Mouse (Mus musculus): Measurements from ENCODE around the gene Tnpo3. TPM values are rescaled to one million over a fixed set of nuclear protein-coding genes. Genes with fewer than 3 reads are reported as not detected.

Gene Tnpo3
- total and polyA plus RNA-seq, 3 experiments: 60.5 to 140 (median 76.0) TPM

DNA sequence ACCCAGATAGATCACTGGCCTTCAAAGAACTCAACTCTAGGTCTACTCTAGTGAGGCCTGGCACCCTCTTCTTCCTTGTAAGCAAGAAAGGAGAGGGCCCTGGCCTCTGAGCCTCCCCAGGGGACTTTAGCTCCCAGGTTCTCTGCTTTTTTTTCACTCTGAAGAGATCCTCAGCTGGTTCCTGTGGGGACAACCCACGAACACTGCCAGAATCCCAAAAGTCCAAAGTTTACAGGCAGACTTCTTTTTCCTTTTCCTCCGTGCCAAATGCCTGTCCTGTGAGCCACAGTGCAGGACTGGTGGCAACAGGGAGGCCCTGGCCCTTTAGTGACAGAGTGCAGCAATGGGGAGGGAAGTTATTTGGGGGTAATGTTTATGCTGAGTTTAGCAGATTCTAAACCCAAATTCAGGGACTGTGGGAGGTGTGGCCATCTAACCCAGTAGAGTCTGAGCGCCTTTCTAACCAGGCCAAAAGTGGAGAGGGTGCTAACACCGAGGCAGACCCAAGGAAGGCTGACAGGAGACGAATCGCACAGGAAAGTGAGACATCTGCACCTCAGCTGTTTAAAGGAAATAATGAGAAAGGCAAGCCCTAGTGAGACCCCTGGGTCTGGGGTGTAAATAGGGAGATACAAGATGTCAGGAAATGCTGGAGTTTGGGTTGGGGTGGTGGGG, 86.9 kb downstream of the Tnpo3 start:
- Histone ChIP-seq H3K27ac (ENCODE audit: insufficient read depth, low read depth) (peak overlapping the region; percentile 82; the same call in 1 of the 2 replicates), H3K79me2 (replicated peaks; ENCODE audit: control insufficient read depth, extremely low read depth, insufficient read depth, poor library complexity, severe bottlenecking) (0 out of 2 replicates have a peak, but pooled peaks cover 3% of the 10 kb centered on the region), H3K9me3 (replicated peaks; ENCODE audit: low read length) (peaks cover 9% of the 10 kb centered on the region), H3K9ac (ENCODE audit: insufficient read depth, low read depth) (peak overlapping the region; percentile 12; the same call in 1 of the 2 replicates), H3K4me3 (replicated peaks in 1 of 3; ENCODE audit: low read depth in 2 of 3, low read length in 2 of 3, poor library complexity in 1 of 3) (no peak overlapping the region), H3K27me3 (replicated peaks) (no peaks in the 10 kb centered on the region), H3K4me1 (ENCODE audit: control insufficient read depth in 1 of 2, insufficient read depth in 2 of 2) (peaks cover 13 to 35% of the 10 kb centered on the region in 2 experiments), H3K4me2 (ENCODE audit: insufficient read depth, low read depth, poor library complexity, severe bottlenecking) (no peak overlapping the region), H3K36me3 (replicated peaks in 1 of 2; ENCODE audit: control insufficient read depth in 1 of 2, insufficient read depth in 1 of 2, low read length in 1 of 2) (no peaks in the 10 kb centered on the region)
- dilution Hi-C loops (cut with MboI; ENCODE audit: extremely low pct_ligation_motif_present, extremely low pct_unique_long_range_greater_than_20kb, low sequenced_read_pairs) (no loop called here), in situ Hi-C loops (cut with MboI; ENCODE audit: low pct_ligation_motif_present, low pct_unique_long_range_greater_than_20kb, low sequenced_read_pairs) (no loop called here)
- TF ChIP-seq ELF1 (IDR thresholded peaks at IDR 0.05; ENCODE audit: low read depth, low read length) (no peak), TCF12 (IDR thresholded peaks at IDR 0.05; ENCODE audit: low read depth, low read length) (no peak), MAZ (IDR thresholded peaks at IDR 0.05; ENCODE audit: low read depth, low read length) (no peak), HCFC1 (IDR thresholded peaks at IDR 0.05; ENCODE audit: low read depth, low read length) (no peak), USF1 (IDR thresholded peaks at IDR 0.05; ENCODE audit: low read depth, low read length) (no peak), NRF1 (IDR thresholded peaks at IDR 0.05; ENCODE audit: low read depth, low read length) (no peak), MAX (IDR thresholded peaks at IDR 0.05; ENCODE audit: low read length) (no peak), KAT2A (IDR thresholded peaks at IDR 0.05; ENCODE audit: insufficient replicate concordance, low read length) (no peak), POLR2A (IDR thresholded peaks at IDR 0.05; ENCODE audit: low read depth, low read length) (no peak), ZNF384 (IDR thresholded peaks at IDR 0.05; ENCODE audit: low read depth, low read length) (no peak), BHLHE40 (IDR thresholded peaks at IDR 0.05; ENCODE audit: low read depth, low read length) (no peak), MEF2A (IDR thresholded peaks at IDR 0.05; ENCODE audit: borderline replicate concordance, low read depth, low read length) (no peak), E2F4 (IDR thresholded peaks at IDR 0.05; ENCODE audit: insufficient replicate concordance, low read depth, low read length) (no peak), GABPA (IDR thresholded peaks at IDR 0.05; ENCODE audit: insufficient replicate concordance, low read depth, low read length) (no peak), CHD1 (IDR thresholded peaks at IDR 0.05; ENCODE audit: low read depth, low read length) (no peak), ZC3H11A (IDR thresholded peaks at IDR 0.05; ENCODE audit: low read depth, low read length) (no peak)
- no peak for DNase-seq (ENCODE audit: extremely low read depth)

DNA sequence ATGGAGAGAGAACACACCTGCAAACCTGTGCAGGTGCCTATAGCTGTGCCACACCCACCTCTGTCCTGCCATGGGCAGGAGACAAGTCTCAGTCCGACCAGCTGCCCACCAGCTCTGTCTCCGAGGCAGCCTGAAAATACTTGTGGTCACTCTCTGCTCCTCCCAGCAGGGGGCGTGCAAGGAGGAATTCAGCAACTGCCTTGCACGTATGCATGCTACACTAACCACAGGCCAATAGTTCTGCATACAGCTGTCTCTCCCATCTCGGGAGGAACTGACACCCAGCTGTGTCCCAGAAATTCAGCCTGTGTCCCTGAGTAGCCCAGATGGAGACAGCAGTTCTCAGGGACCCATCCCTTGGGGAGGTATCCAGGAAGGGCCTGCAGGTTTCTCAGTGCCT, 92.5 kb downstream of the Tnpo3 start:
- Histone ChIP-seq H3K9me3 (replicated peaks; ENCODE audit: low read length) (peaks cover 9% of the 10 kb centered on the region), H3K27ac (ENCODE audit: insufficient read depth, low read depth) (no peak overlapping the region), H3K4me2 (ENCODE audit: insufficient read depth, low read depth, poor library complexity, severe bottlenecking) (no peak overlapping the region), H3K79me2 (replicated peaks; ENCODE audit: control insufficient read depth, extremely low read depth, insufficient read depth, poor library complexity, severe bottlenecking) (no peaks in the 10 kb centered on the region), H3K27me3 (replicated peaks) (no peaks in the 10 kb centered on the region), H3K9ac (ENCODE audit: insufficient read depth, low read depth) (no peak overlapping the region), H3K4me1 (ENCODE audit: control insufficient read depth in 1 of 2, insufficient read depth in 2 of 2) (peaks cover 5 to 13% of the 10 kb centered on the region in 2 experiments; a peak in 3 of 4 replicates), H3K36me3 (replicated peaks in 1 of 2; ENCODE audit: control insufficient read depth in 1 of 2, insufficient read depth in 1 of 2, low read length in 1 of 2) (no peaks in the 10 kb centered on the region), H3K4me3 (replicated peaks in 1 of 3; ENCODE audit: low read depth in 2 of 3, low read length in 2 of 3, poor library complexity in 1 of 3) (no peak overlapping the region)
- DNase-seq (ENCODE audit: extremely low read depth): peak; percentile 82
- dilution Hi-C loops (cut with MboI; ENCODE audit: extremely low pct_ligation_motif_present, extremely low pct_unique_long_range_greater_than_20kb, low sequenced_read_pairs) (no loop called here), in situ Hi-C loops (cut with MboI; ENCODE audit: low pct_ligation_motif_present, low pct_unique_long_range_greater_than_20kb, low sequenced_read_pairs) (no loop called here)
- peak; percentile 58; the same call in 1 of the 2 replicates for TF ChIP-seq SIN3A (IDR thresholded peaks at IDR 0.05; ENCODE audit: low read length)
- TF ChIP-seq KAT2A (IDR thresholded peaks at IDR 0.05; ENCODE audit: insufficient replicate concordance, low read length): no peak
- TF ChIP-seq MYC (IDR thresholded peaks at IDR 0.05; ENCODE audit: low read depth, low read length): peak; percentile 74; the same call in 1 of the 2 replicates
- peak; percentile 53; the same call in 1 of the 2 replicates for TF ChIP-seq MEF2A (IDR thresholded peaks at IDR 0.05; ENCODE audit: borderline replicate concordance, low read depth, low read length)
- peak; percentile 54 for TF ChIP-seq BHLHE40 (IDR thresholded peaks at IDR 0.05; ENCODE audit: low read depth, low read length)
- TF ChIP-seq POLR2AphosphoS2 (IDR thresholded peaks at IDR 0.05; ENCODE audit: low read depth, low read length): no peak
- TF ChIP-seq MAX (IDR thresholded peaks at IDR 0.05; ENCODE audit: low read length): peak; percentile 48; the same call in 1 of the 2 replicates
- peak; percentile 54 for TF ChIP-seq ETS1 (conservative IDR thresholded peaks at IDR 0.05; ENCODE audit: low read depth, low read length)
- TF ChIP-seq NELFE (IDR thresholded peaks at IDR 0.05; ENCODE audit: low read depth, low read length): peak; percentile 58
- peak; percentile 64 for TF ChIP-seq ZC3H11A (IDR thresholded peaks at IDR 0.05; ENCODE audit: low read depth, low read length)
- peak; percentile 77 to 94 for TF ChIP-seq CTCF (conservative IDR thresholded peaks at IDR 0.05 in 1 of 2, IDR thresholded peaks at IDR 0.05 in 1 of 2; ENCODE audit: low read depth in 2 of 2, low read length in 2 of 2)
- peak; percentile 86 for TF ChIP-seq RAD21 (IDR thresholded peaks at IDR 0.05; ENCODE audit: low read depth, low read length)
- TF ChIP-seq SMC3 (IDR thresholded peaks at IDR 0.05; ENCODE audit: low read depth, low read length): peak; percentile 97
- TF ChIP-seq MXI1 (IDR thresholded peaks at IDR 0.05; ENCODE audit: low read depth, low read length): no peak
- no peak for TF ChIP-seq CHD1 (IDR thresholded peaks at IDR 0.05; ENCODE audit: low read depth, low read length)
- TF ChIP-seq IRF4 (IDR thresholded peaks at IDR 0.05; ENCODE audit: low read depth, low read length): peak; percentile 74
- TF ChIP-seq TCF12 (IDR thresholded peaks at IDR 0.05; ENCODE audit: low read depth, low read length): peak; percentile 46; the same call in 1 of the 2 replicates
- TF ChIP-seq ELF1 (IDR thresholded peaks at IDR 0.05; ENCODE audit: low read depth, low read length): no peak; the same call in 1 of the 2 replicates
- TF ChIP-seq ZMIZ1 (IDR thresholded peaks at IDR 0.05; ENCODE audit: low read depth, low read length): no peak
- 0 out of 2 replicates have a peak, but pooled peaks have one; percentile 24 for TF ChIP-seq MAZ (IDR thresholded peaks at IDR 0.05; ENCODE audit: low read depth, low read length)
